Comparison of ENCODE assay signal across 8 mouse cellular contexts in genomic region chr7:141524760-141525579, GRCm38 (mm10). TPM values are rescaled to one million over a fixed set of nuclear protein-coding genes. Genes with fewer than 3 reads are reported as not detected.
DNase-seq lines count a peak whose midpoint lies in the region; ATAC-seq and TF ChIP-seq lines count a peak whose summit lies in the region.

No protein-coding gene starts in this region.

- POLR2A ChIA-PET in Patski (lab: Charles Lee): interaction anchor here (0.7 to 1.2 kb wide), 3 partner anchors 42 to 48 kb away, joined by 3 to 4 read pairs (median 3); no protein-coding TSS in a partner anchor

- no peak for DNase-seq in Patski (ENCODE audit: low read depth, low spot score)
- DNase-seq in cerebellum, adult 8-10 months: peak; percentile 86
- DNase-seq in forelimb bud, embryonic 11.5 days (ENCODE audit: low read depth, low spot score): peak; percentile 57
- DNase-seq in layer of hippocampus, postnatal 14 days (ENCODE audit: low spot score in 2 of 2): peak; percentile 75 to 91
- peak; percentile 80 for DNase-seq in lung, postnatal 14 days
- DNase-seq in retina, embryonic 14.5 days (ENCODE audit: low spot score): peak; percentile 82
- DNase-seq in thymus, postnatal 25 days: peak; percentile 73

- H3K27ac ChIP-seq in hindbrain, embryonic 13.5 days: peak overlapping the region; percentile 69; the same call in 1 of the 2 replicates

- H3K9ac ChIP-seq in hindbrain, embryonic 13.5 days: 0 out of 2 replicates have a peak overlapping the region, but pooled peaks have one; percentile 43

- peak; percentile 49 for ATAC-seq in Patski
- peak; percentile 86 for ATAC-seq in hindbrain, embryonic 13.5 days (ENCODE audit: low FRiP score)

- in situ Hi-C loops in Patski (cut with MboI; ENCODE audit: low pct_unique_long_range_greater_than_20kb): loop anchor here (5.0 to 25.0 kb wide), 3 partner anchors 43 to 137 kb away; partner anchors contain the start of genes Gatd1 and Muc6

- WGBS in hindbrain, embryonic 13.5 days: 52% methylated on average over 6 of the region's 6 CpGs

- H3K4me1 ChIP-seq in hindbrain, embryonic 13.5 days (replicated peaks): peaks cover 5% of the 10 kb centered on the region; the same call in 1 of the 2 replicates

- no peaks in the 10 kb centered on the region for H3K9me3 ChIP-seq in hindbrain, embryonic 13.5 days

- no peaks in the 10 kb centered on the region for H3K27me3 ChIP-seq in Patski
- no peaks in the 10 kb centered on the region for H3K27me3 ChIP-seq in hindbrain, embryonic 13.5 days

- H3K4me3 ChIP-seq in hindbrain, embryonic 13.5 days: no peak overlapping the region

- H3K36me3 ChIP-seq in hindbrain, embryonic 13.5 days: peaks cover 61% of the 10 kb centered on the region

- CTCF ChIA-PET in Patski (lab: Charles Lee): interaction anchor here (0.7 to 3.7 kb wide), 17 partner anchors 8 to 157 kb away, joined by 3 to 16 read pairs (median 4); no protein-coding TSS in a partner anchor

- TF ChIP-seq CTCF in Patski (IDR thresholded peaks at IDR 0.05): peak; percentile 77

- H3K4me2 ChIP-seq in hindbrain, embryonic 13.5 days: no peak overlapping the region

RNA-seq across cellular contexts. Expression of gene Chid1, which starts 14.7 kb away (rescaled TPM):
- 41.6 TPM for polyA plus RNA-seq in Patski (2021)
- polyA plus RNA-seq in hindbrain, embryonic 13.5 days (2015; fragmentation: Nextera tagmentation; extraction: Ambion mirVana): 36.6 and 45.5 TPM in 2 replicates
- total RNA-seq in layer of hippocampus, postnatal 14 days (2021): 10 to 100 TPM; 79.9 to 86.7 TPM

RNA-seq across cellular contexts. Expression of gene Ap2a2, which starts 37.0 kb away (rescaled TPM):
- polyA plus RNA-seq in Patski (2021): 76.4 TPM
- polyA plus RNA-seq in hindbrain, embryonic 13.5 days (2015; fragmentation: Nextera tagmentation; extraction: Ambion mirVana): 105 and 111 TPM in 2 replicates
- total RNA-seq in layer of hippocampus, postnatal 14 days (2021): 100 to 1,000 TPM; 279 to 285 TPM

RNA-seq across cellular contexts. Expression of gene Tspan4, which starts 49.9 kb away (rescaled TPM):
- polyA plus RNA-seq in Patski (2021): 479 TPM
- polyA plus RNA-seq in hindbrain, embryonic 13.5 days (2015; fragmentation: Nextera tagmentation; extraction: Ambion mirVana): 34.1 and 35.5 TPM in 2 replicates
- 10 to 100 TPM; 24.5 to 28.7 TPM for total RNA-seq in layer of hippocampus, postnatal 14 days (2021)

RNA-seq across cellular contexts. Expression of gene Polr2l, which starts 50.0 kb away (rescaled TPM):
- 55.2 TPM for polyA plus RNA-seq in Patski (2021)
- polyA plus RNA-seq in hindbrain, embryonic 13.5 days (2015; fragmentation: Nextera tagmentation; extraction: Ambion mirVana): 86.5 and 88.1 TPM in 2 replicates
- total RNA-seq in layer of hippocampus, postnatal 14 days (2021): 10 to 100 TPM; 43.9 to 50.4 TPM

RNA-seq across cellular contexts. Expression of gene Cd151, which starts 57.8 kb away (rescaled TPM):
- 551 TPM for polyA plus RNA-seq in Patski (2021)
- polyA plus RNA-seq in hindbrain, embryonic 13.5 days (2015; fragmentation: Nextera tagmentation; extraction: Ambion mirVana): 18.4 and 19.3 TPM in 2 replicates
- 10 to 100 TPM; 29.5 to 33.8 TPM for total RNA-seq in layer of hippocampus, postnatal 14 days (2021)

Comparison
In these comparisons a context has a peak if more than half of its experiments do, and no peak if none do; other contexts are left out.
1. RNA of gene Tspan4, which starts 49.9 kb away (polyA plus RNA-seq): 479 TPM in Patski (single experiment); 34.1 to 35.5 TPM in hindbrain, embryonic 13.5 days; every median in the first group is over 10 times any median in the second.